Mouse (Mus musculus) monocyte, adult 2 months (primary cell): ENCODE data around the gene Synpo2.
A peak's percentile ranks its signal among the peaks of the same experiment; 100 is the strongest.

ENCODE experiments used
- DNase-seq, 2 experiments: peaks; one replicate each; pipeline ENCODE4 v3.0.0; 2022; ENCODE audit warnings: low spot score in 2 of 2, low read depth in 1 of 2

Gene Synpo2

DNA sequence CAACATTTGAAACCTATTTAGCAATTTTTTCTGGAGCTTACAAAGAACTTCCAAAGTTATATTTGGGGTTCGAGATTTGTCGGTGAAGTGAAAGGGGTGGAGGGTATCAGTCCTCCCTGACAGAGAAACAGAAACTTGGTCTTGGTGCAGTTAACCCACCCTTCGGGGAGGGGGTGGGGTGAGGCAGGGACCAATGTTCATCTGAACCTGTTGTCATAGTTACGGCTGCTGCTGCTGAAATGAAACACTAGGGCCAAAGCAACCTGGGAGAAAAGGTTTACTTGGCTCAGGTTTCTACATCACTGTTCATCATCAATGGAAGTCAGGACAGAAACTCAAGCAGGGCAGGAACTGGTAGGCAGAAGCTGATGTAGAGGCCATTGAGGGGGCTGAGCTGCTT, 66.6 kb downstream of the Synpo2 start:
- DNase-seq: no peak

DNA sequence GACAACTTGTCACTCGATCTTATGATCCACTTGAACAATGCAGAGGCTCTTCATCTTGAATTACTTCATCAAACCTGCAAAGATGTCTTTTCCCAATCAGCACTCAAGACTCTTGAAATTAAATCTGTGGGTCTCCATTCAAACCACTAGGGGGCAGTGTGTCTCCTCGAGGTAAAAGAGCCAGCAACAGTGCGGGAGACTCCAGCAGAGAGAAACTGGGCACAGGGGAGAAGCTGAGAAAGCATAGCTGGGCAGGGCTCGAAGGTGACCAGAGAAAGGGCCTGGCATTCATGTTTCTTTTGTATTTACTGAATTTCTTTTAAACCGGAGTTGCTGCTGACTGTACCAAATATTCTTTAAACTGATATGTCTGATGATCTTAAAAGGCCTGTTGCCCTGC, 67.1 kb downstream of the Synpo2 start:
- DNase-seq: peak in 1 of 2 experiments; percentile 7

DNA sequence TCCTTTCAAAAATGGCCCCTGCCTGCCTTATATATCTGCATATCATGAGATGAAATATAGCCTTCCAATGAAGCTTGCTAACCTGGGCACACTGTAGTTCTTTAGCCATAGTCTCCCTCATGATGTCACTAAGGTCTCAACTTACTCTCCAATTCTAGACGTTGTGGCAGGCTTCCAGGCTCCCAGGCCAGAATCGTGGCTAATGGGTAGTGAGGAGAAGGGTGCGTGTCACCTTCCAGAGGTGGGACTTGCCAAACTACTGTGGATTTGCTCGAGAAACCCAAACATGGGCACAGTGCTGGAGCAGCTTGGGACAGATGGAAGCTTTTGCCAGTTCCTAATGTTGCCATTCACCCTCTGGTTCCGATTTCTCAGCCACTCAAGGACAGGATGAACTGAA, 69.5 kb downstream of the Synpo2 start:
- no peak for DNase-seq

DNA sequence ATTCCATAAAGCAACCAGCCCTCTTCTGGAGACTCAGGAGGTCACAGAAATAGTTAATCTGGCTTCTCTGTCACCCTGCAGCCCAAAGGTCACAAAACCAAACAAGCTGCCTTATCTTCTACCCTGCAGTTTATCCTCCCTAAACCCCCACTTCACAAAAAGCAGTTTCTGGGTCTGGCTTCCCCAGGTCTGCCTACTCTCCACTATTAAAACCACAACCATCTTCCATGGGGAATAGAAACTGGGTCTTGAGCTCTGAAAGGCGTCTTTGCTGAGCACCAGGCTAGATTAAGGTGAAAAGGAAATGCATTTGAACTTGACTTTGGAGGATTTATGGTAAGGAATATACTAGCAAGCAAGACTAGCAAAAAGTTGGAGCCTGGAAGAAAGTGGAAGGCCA, 71.8 kb downstream of the Synpo2 start:
- DNase-seq: no peak

DNA sequence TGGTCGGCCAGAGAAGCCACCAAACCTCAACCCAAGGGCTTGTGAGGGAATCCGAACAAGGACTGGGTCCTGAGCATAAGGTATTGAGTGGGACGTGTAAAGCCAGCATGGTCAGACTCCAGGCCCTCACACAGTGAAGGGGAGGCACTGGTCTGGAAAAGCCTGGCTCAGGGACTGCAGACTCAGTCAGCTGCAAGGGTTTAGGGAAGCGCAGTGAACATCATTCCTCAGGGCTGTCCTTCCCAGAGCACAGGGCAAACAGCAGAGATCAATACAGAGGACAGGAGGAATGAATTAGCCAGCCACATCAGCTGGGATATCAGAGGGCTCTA, 72.8 kb downstream of the Synpo2 start:
- DNase-seq: no peak

DNA sequence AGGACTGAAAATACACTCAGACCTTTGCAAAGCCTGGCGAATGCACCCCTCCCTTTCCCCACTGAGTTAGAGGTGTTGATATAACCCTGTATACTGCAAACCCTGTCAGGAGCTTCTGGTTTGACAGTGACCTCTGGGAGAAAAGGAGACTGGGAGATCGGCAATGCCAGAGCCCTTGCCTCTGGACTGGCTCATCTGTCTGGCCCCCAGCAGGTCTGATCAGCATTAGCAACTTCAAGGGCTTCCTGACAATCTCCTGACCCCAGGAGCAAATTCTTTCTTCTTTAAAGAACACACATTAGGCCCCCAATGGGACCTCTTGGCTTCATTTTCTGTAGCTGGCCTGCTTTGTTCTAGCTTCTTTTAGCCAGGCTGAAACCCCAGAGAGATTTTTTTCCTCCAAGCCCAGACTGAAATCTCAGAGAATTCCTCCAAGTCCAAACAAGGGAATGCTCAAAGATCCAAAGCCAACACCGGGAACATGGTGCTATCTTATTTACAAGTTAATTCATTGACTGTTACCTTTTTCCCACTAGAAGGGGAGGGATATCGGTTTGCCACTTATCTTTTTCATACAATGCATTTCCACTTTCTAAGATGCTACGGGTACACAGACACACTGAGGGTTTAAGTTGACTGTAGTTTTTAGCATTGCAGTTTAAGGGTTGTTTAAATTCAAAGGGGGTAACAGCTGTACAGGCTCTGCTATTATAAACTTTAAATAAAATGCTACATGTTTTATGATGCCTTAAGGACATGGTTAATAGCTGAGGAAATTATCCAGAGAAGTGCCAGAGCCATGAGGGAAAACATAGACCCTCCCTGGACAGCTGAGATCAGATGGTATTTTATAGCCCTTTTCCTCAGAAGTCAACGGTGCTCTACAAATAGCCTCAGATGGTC, 73.4 kb downstream of the Synpo2 start:
- DNase-seq: no peak

DNA sequence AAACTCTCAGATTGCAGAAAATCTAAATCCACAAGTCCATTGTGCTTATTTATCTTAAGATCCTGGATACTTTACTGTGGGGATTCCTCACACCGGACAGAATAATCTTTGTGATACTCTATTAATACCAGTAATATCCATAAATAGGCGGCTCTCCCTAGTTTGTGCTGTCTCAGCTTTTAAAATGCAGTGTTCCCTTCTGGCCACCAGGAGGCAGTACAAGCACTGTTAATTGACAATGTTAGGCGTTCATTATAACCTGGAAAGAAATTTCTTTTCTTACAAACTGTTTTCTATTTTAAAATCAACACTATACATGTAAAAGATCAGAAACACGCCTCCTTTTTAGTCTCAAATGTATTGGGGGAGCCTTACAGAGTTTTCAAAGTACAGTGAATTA, 75.2 kb downstream of the Synpo2 start:
- no peak for DNase-seq

DNA sequence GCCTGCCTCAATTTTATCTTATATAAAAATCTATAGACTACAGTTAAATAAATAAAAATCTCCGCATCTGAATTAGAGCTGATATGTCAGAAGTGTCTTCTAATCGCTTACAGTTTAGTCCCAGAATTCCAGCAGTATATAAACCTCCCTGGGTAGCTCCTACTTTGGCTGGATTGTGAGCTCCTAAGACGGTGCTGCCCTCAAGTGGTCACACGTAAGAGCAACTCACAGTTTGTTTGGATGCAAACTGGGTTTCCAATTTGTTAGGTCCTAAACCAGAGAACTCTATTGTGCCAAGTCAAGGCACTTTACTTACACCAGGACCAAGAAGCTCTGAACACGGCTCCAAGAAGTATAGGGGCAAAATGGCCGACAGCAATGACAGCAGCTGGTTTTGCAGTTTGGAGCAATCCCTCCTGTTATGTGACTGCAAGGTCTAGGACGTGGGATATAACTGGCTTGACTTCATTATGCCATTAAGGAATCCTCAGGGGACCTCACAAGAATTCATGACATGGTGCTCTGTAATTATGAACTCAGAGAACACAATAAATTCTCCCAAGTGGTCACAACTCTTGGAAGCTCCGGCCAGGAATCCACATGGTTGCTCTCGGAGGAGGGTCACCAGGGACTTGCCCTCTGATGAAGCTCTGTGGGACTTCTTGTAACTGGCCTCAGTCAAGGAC, 76.7 kb downstream of the Synpo2 start:
- no peak for DNase-seq

DNA sequence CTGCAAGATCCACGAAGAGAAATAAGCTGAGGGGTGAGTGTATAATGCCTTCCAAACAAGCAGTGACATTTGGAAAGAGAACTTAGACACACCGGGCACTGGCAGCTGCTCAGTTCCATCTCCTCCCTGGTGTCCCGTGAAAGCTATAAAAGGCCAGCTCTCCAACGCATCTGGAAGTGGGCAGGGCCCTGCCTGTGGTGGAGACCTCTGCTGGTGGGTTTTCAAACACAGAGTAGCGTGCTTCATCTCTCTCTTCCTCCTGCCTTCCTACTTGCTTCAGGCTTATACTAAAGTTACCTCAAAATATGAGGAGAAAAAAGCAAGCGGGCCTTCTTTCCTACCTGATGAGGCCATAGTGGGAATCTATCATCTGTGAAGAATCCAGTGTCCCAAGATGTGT, 77.4 kb downstream of the Synpo2 start:
- DNase-seq: no peak

DNA sequence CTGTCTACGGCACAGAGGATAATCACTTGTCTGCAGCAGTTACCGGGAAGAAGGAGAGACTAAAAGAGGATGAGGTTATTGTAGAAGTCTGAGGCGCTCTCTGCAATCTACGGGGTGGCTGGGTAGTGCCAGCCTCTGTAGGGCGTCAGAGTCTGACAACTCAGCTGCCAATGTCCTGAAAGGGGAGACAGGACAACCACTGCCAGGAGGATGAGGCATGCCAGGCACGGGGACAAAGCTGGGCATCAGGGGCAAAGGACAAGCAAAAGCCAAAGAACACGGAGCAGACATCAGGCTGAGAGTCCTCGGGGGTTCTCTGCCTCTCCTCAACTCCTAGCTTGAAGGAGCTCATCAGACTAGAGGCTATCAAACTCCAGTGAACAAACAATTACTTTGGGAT, 82.6 kb downstream of the Synpo2 start:
- no peak for DNase-seq

DNA sequence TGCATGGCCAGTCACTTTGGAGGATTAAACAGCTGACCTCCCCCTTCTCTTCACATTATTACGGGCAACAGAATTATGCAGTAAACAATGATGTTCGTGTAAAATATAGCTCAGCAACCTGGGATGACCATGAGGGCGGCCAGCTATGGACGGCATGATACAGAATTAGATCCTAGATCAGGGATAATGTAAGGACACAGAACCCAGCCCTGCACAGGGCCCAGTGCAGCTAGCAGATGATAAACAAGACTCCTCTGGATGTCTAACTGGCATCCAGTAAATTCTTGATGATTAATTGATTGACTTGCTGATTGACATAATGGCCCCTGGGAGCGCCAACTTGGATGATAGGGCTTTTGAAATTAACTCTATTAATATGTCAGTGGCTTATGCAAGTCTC, 83.0 kb downstream of the Synpo2 start:
- no peak for DNase-seq

DNA sequence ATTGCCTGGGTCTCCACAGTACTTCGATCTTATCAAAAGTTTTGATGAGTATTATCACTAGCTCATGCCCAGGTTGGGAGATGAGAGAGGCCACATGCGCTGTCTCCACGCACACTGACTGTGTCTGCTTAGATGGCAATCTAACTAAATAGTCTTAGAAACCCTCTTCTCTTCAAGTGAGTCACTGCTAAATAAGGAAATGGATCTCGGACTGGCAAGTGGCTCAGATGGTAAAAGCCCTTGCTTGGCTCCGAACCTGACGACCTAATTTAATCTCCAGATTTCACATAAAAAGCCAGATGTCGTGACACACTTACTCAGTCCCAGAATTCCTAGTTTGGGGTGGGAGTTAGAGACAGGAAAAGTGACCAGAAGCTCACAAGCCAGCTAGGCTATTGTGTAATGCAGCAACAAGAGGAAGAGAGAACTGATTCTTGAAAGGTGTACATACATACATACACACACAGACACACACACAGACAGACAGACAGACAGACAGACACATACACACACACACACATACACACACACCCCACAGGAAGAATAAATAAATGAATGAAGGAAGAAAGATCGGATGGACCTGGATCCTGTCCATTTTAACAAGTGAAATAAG, 85.3 kb downstream of the Synpo2 start:
- DNase-seq: no peak

DNA sequence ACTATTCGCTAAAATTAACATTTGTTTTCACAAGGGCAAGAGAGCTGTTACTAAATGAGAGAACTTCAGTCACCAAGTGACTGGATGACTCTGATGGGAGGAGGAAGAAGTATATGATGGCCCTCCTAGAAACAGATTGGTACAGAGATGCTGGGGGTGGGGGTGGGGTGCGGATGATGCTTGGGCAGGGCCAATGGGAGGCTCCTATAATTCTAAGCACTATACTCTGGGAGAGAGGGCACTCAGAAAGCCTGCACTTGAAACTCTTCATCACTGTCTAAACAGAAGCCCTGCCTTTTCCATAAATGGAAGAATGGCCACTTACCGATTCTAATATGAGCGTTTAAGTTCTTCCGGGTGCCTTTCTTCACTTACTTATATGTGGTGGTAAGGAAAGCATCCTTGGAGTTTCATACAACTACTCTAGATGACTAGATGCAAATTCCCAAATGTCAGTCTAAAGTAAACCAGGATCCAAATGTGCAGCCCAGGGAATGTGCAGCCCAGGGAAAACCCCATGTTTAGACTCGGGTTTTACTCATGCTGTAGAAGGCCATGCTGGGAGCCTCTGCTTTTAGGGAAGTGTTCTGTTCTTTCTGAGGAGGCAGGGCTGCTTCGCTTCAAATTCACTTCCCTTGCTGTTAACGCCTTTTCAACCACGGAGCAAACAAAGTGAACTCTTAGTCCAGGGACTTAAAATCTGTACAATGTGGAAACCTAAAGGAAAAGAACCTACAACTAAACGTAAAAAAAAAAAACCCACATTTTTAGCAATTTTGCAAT, 86.4 kb downstream of the Synpo2 start:
- no peak for DNase-seq

DNA sequence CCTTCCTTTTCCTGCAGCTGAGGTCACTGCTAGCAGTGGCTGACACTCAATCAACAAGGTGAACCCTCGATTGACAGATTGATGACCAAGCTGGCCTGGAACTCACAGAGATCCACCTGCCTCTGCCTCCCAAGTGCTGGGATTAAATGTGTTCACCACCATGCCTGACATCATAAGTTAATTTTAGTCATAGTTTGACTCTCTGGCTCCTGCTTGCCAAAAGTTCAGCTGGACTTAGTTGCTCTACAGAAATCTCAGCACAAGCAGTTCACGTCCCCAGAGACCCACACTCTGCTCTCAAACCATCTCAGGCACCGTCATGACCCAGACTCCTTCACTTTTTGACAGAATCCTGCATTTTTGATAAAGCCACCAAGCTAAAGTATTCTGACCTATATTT, 87.3 kb downstream of the Synpo2 start:
- no peak for DNase-seq

DNA sequence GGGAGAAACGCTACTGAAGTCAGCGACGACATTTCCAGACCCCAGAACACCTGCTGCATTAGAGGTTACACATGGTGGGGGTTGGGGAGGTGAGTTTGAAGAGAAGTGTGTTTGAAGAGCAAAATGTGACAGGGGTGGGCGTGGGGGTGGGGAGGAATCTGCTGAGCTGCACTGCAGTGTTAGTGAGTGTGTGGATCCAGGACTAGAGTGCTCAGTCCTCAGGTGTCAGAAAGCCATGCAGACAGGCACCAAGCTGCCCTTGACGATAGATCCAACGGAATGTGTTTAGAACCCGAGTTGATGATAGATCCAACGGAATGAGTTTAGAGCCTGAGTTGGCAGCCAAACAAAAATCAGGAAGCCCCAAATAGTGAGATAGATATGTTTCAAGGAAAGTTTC, 89.4 kb downstream of the Synpo2 start:
- no peak for DNase-seq

DNA sequence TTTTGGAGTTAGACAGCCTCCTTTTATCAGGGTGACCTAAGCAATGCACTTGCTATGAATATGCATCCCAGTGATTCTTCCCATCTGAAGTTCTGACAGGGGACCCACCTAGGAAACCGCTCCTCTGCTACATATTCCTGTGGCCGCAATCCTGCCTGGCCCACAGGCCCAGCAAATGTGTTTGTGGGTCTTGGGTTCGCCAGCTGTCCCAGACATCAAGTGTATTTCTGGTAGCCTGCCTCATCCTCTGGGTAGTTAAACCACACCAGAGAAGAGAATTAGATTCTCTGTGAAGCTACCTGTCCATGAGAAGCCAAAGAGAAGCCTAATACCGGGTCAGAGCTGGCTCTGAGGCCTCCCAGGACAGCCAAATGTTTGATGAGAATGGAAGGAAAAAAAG, 90.0 kb downstream of the Synpo2 start:
- DNase-seq: no peak

DNA sequence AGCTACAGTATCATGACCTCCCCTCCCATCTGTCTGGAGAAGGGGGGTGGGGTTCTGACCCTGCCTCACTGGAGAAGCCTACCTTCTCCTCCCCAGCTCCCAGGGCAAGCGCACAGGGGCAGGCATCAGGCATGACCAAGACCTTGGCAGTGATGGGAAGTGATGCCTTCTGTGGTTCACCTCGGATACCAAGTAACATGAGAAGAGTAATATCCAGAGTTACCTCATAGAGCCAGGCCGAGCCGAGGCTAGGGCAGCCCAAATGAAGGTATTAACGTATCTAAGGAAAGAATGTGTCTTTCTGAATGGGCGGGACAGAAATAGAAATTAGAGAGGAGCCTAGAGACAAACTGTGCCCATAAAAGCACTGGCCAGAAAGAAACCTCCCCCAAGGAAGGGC, 92.5 kb downstream of the Synpo2 start:
- no peak for DNase-seq

DNA sequence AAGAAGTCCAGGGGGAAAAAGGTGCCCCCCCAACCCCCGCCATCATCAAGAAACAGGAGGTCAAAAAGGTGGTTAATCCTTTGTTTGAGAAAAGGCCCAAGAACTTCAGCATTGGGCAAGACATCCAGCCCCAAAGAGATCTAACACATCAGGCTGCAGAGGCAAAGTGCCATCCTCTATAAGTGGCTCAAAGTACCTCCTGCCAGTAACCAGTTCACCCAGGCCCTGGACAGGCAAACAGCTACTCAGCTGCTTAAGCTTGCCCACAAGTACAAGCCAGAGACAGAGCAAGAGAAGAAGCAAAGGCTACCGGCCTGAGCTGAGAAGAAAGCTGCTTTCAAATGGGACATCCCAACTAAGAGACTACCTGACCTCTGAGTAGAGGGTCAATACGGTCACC, 93.7 kb downstream of the Synpo2 start:
- DNase-seq: no peak

DNA sequence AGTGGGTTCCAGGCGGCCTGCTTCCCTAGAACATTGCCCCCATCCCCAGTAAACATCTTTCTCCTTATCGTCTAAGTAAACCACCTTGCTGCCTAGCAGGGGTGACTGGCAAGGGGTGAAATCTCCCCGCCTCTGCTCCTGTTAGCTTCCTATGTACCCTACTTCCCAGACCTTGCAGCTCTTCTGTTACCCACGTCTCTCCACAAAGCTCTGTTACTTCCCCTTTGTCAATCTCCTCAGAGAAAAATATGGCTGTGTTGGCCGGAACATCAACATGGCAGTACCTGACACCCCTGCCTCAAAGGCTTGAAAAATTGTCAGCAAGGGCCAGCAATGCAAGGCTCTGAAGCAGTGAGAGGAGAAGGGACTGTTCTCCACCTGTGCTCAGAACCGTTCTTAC, 94.9 kb downstream of the Synpo2 start:
- DNase-seq: no peak

DNA sequence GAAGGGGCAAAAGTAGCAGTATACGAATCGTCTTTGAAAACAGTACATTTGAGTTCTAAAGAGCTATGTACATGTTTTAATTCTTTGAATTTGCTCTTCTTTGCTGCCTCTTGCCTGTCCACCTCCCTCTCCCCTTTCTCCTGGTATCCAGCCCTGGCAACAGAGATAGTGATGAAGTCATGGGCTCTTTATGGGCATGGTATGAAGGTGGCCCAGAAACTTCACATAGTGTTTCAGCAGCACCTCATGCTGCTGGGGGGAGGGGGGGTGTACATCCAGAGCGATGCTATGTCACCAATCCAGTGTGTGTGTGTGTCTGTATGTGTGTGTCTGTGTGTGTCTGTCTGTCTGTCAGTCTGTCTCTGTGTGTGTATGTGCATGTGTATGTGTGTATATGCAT, 95.8 kb downstream of the Synpo2 start:
- no peak for DNase-seq

DNA sequence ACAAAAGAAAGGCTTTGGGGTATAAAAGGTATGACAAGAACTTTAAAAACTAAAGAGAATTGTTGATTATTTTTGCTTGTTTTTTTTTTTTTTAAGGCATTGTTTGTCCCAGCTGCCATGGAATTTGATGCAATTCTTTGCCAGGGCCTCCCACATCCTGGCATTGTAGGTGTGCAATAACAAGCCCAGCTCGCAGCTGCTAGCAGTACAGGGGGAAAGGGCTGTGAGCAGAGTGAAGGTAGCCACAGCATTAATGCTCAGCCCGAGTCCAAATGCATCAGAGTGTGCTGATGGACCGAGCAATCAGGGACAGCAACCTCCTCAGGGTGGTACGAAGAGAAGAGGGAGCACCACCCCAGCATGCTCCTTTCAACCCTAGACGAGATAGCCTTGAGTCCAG, 96.3 kb downstream of the Synpo2 start:
- no peak for DNase-seq
